In the genomic region with DNA sequence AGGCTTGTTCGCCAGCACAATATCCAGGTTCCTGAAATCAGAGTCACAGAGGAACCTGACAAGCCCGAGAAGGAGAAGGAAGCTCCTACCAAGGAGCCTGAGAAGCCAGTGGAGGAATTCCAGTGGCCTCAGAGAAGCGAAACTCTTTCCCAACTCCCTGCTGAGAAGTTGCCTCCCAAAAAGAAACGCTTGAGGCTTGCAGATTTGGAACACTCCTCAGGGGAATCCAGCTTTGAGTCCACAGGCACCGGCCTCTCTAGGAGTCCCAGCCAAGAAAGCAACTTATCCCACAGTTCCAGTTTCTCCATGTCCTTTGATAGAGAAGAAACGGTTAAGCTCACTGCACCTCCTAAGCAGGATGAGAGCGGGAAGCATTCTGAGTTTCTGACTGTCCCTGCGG, we compare ENCODE assay signal across 17 mouse cellular contexts.
DNase-seq lines count a peak whose midpoint lies in the region.
"Had no signal": no experiment of that assay in that cellular context is flagged by ENCODE, and none has a peak within 500 bp of the region (broad histone marks: within the 10 kb centered on the region; RNA-seq: fewer than 3 reads in every experiment).

No protein-coding gene starts in this region.

- intact Hi-C loops in gastrocnemius, postnatal 14 days (cut with DNase I; ENCODE audit: low total_unique reads) = no loop called here
- intact Hi-C loops in heart, postnatal 25 days (cut with DNase I) = no loop called here

- DNase-seq in gastrocnemius, adult 18-20 months (ENCODE audit: low spot score) = peak; percentile 61
- DNase-seq in gastrocnemius, postnatal 14 days = no peak
- peak; percentile 54 for DNase-seq in heart, adult 8-10 months (ENCODE audit: low spot score)
- no peak for DNase-seq in heart, postnatal 25 days (ENCODE audit: low spot score)
- DNase-seq in R1 (ENCODE audit: low read depth, low spot score) = peak; percentile 18
- DNase-seq in brain, adult 2 months (ENCODE audit: low read depth, low spot score) = peak; percentile 21
- no peak for DNase-seq in right cerebral cortex, postnatal 25 days
- DNase-seq in ovary, postnatal 36 days (ENCODE audit: low spot score) = no peak
- DNase-seq: cerebellum, adult 11-12 months; embryo, embryonic 11 days; kidney, adult 11 months; kidney, postnatal 14 days; liver; lung, adult 2 months; lung, postnatal 10 days; thymus, adult 18-20 months; thymus, postnatal 4 days had no signal

Comparison
In these comparisons a context has a peak if more than half of its experiments do, and no peak if none do; other contexts are left out.
1. DNase-seq: peak in gastrocnemius, adult 18-20 months (single experiment), heart, adult 8-10 months (single experiment), R1 (single experiment) and brain, adult 2 months (single experiment); none in gastrocnemius, postnatal 14 days (single experiment), heart, postnatal 25 days (single experiment), right cerebral cortex, postnatal 25 days (single experiment) and ovary, postnatal 36 days (single experiment).